Mouse (Mus musculus) splenic B cell, adult 2 months (primary cell): Measurements from ENCODE around the gene Itpripl1.
A peak's percentile ranks its signal among the peaks of the same experiment; 100 is the strongest.
"Not testable (repeated sequence)": the region's sequence is repeated elsewhere in the genome, so short reads cannot be mapped to it uniquely, and the experiment has no call there.

Source experiments
- DNase-seq: peaks from one replicate; pipeline ENCODE4 v3.0.0-alpha.2; 2011; ENCODE audit warnings: low read depth, low spot score
- H3K27me3 ChIP-seq: 2 replicates; pipeline ENCODE4 v1.6.1; 2012; ENCODE audit warnings: mild to moderate bottlenecking, low read length, moderate library complexity, mixed read lengths; ENCODE audit not compliant: control insufficient read depth, poor library complexity, insufficient read depth, severe bottlenecking
- H3K36me3 ChIP-seq: 2 replicates; pipeline ENCODE4 v1.6.1; 2012; ENCODE audit warnings: mild to moderate bottlenecking, low read length, moderate library complexity, mixed read lengths; ENCODE audit not compliant: control insufficient read depth, poor library complexity, insufficient read depth, severe bottlenecking

Itpripl1 gene

DNA sequence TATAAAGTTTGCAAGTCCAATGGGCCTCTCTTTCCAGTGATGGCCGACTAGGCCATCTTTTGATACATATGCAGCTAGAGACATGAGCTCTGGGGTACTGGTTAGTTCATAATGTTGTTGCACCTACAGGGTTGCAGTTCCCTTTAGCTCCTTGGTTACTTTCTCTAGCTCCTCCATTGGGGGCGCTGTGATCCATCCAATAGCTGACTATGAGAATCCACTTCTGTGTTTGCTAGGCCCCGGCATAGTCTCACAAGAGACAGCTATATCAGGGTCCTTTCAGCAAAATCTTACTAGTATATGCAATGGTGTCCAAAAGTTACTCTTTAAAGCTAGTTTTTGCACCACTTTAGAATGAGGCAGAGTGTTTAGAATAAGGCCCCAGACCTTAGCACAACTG, 8.0 kb downstream of the Itpripl1 start:
- not testable (repeated sequence) for H3K36me3 ChIP-seq, DNase-seq, H3K27me3 ChIP-seq

DNA sequence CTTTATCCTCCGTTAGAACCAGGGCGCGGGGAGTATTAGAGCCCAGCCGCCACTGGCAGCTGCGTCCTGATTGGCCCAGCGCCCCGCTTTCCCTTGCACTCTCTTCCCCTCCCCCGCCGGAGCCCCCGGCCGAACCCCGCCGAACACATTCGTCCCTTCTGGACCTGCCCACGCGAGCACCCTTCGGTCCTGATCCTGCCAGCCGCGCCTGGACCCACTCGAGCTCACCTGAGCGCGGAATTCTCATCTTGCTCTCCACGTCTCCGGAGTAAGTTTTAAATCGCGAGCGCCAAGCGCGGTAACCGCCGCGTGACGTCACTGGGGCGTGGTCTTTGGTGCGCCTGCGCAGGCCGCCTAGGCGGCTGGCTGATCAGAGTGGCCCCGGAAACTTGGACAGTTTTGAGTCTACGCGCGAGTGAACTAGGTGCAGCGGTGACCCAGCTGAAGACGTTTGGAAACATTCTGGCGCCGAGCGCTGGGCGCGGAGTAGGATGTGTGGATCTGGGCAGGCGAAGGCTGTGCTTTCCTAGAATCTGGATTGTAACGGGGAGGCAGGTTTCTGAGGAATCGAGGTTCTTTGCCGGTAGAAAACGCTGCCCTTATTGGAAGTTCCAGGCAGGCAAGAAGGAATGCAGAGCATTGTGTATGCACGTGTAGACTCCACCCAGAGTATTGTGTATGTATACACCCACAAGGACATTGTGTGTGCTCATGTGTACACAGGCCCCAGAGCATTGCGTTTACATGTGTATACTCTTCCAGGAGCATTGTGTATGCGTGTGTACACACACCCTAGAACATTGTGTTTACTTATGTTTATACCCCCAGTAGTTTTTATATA, 9.4 kb downstream of the Itpripl1 start, which contains the start of gene Ncaph:
Gene Ncaph, minus strand, starts transcription at position 334 of the 841 bp plus-strand sequence.
- DNase-seq: peak; percentile 94
- H3K36me3 ChIP-seq: no peaks in the 10 kb centered on the region
- H3K27me3 ChIP-seq: no peaks in the 10 kb centered on the region

GRCm38 (mm10) chr2:127131353-127131752, 11.9 kb downstream of the Itpripl1 start:
- DNase-seq: peak; percentile 67
- no peaks in the 10 kb centered on the region for H3K27me3 ChIP-seq

DNA sequence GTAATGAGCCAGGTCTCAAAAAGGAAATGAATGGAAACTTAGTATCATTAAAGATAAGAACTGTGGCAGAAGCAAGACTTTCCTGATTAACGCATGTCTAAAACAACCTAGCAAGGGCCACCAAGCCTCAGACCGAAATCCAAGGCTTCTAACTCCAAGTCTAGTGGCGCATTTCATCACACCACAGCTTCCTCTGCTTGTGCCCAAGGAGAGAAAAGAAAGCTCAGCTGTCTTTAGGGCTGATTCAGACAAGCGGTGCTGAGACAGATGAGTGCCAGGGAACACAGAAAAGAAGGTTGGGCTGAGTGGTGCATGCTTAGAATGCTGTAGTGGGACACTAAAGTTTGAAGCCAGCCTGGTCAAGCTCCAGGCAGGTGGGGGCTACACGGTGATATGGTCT, 14.3 kb downstream of the Itpripl1 start:
- 0 out of 2 replicates have a peak, but pooled peaks cover 2% of the 10 kb centered on the region for H3K36me3 ChIP-seq
- H3K27me3 ChIP-seq: no peaks in the 10 kb centered on the region
- no peak for DNase-seq

More at GRCm38 (mm10) chr2:127131353-127131752, 11.9 kb downstream of the Itpripl1 start:
- H3K36me3 ChIP-seq: 0 out of 2 replicates have a peak, but pooled peaks cover under 1% of the 10 kb centered on the region

- Histone ChIP-seq H3K36me3 (0 out of 2 replicates have a peak, but pooled peaks cover 2% of the 10 kb centered on the region), H3K27me3 (no peaks in the 10 kb centered on the region)
- no peak for DNase-seq
Measured at GRCm38 (mm10) chr2:127121591-127122235, 21.5 kb downstream of the Itpripl1 start.

- Histone ChIP-seq H3K36me3 (0 out of 2 replicates have a peak, but pooled peaks cover 3% of the 10 kb centered on the region), H3K27me3 (no peaks in the 10 kb centered on the region)
- DNase-seq: no peak
Measured at GRCm38 (mm10) chr2:127108986-127109385, 34.3 kb downstream of the Itpripl1 start.

GRCm38 (mm10) chr2:127092000-127092399, 51.2 kb downstream of the Itpripl1 start:
- H3K27me3 ChIP-seq: no peaks in the 10 kb centered on the region
- no peak for DNase-seq
- H3K36me3 ChIP-seq: peaks cover 7% of the 10 kb centered on the region; the same call in 1 of the 2 replicates

- DNase-seq, H3K36me3 ChIP-seq, H3K27me3 ChIP-seq: not testable (repeated sequence)
Measured at GRCm38 (mm10) chr2:127090151-127090550, 53.1 kb downstream of the Itpripl1 start.
